Mouse (Mus musculus) kidney, adult 10 weeks (tissue): ENCODE results near the gene Nol4l. TPM values are rescaled to one million over a fixed set of nuclear protein-coding genes. Genes with fewer than 3 reads are reported as not detected.

Experiments used
- polyA plus RNA-seq: library from polyadenylated mRNA; stranded (reverse); fragments of 350-450 nt; fragmentation: Illumina TruSeq; extraction: RNeasy Lipid Tissue Mini Kit (QIAGEN cat#74804); gene quantifications from one replicate; pipeline ENCODE4 v1.2.3, GENCODE M21; 2014; ENCODE audit warnings: low read depth, low replicate concordance

Nol4l gene
- polyA plus RNA-seq = 4.6 TPM

GRCm38 (mm10) chr2:153529931-153530766, at the start of gene Nol4l:
Gene Nol4l (minus strand): TSS chr2:153529971.

GRCm38 (mm10) chr2:153492573-153493392, 37.0 kb downstream of the Nol4l start, which contains the start of gene 4930404H24Rik:
Gene 4930404H24Rik (plus strand): TSS chr2:153492790.

Other genes with a start within 250 kb of the Nol4l start
- gene Kif3b, start 238.6 kb downstream of the Nol4l start, polyA plus RNA-seq = 17.1 TPM
- gene Asxl1, start 184.1 kb downstream of the Nol4l start, polyA plus RNA-seq = 13.2 TPM
- not detected for gene 4930404H24Rik, start 37.2 kb downstream of the Nol4l start, polyA plus RNA-seq
- 7.7 TPM for gene Commd7, start 102.8 kb upstream of the Nol4l start, polyA plus RNA-seq
- gene Dnmt3b, start 119.5 kb upstream of the Nol4l start, polyA plus RNA-seq = 0.61 TPM
- not detected for gene Dnmt3c, start 166.7 kb upstream of the Nol4l start, polyA plus RNA-seq
- gene Mapre1, start 211.3 kb upstream of the Nol4l start, polyA plus RNA-seq = 220 TPM
- gene Efcab8, start 250.0 kb upstream of the Nol4l start, polyA plus RNA-seq = not detected